Mouse (Mus musculus): ENCODE results near the gene Nfib. TPM values are rescaled to one million over a fixed set of nuclear protein-coding genes. Genes with fewer than 3 reads are reported as not detected.

Gene Nfib
- polyA plus RNA-seq, 1 experiment from 2014 or later: 58.8 TPM

DNA sequence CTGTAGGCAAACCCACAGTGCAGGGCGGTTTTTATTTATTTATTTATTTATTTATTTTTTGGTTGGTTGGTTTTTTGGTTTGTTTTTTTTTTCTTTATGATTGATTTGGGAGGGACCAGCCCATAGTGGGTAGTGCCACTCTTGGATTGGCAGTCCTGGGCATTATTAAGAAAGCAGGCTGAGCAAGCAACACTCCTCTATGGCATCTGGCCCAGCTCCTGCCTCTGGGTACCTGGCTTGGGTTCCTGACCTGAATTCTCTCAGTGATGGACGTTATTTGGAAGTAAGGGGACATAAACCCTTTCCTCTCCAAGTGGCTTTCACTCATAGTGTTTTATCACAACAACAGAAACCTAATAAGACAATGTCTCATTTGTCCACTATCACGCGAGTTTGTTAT, 309.5 kb downstream of the Nfib start:
- no peak overlapping the region for H3K4me2 ChIP-seq
- no peak overlapping the region for H3K9ac ChIP-seq (replicated peaks)
- no peaks in the 10 kb centered on the region for H3K36me3 ChIP-seq
- 82% methylated on average over 4 of the region's 4 CpGs for WGBS
- peaks cover 48% of the 10 kb centered on the region for H3K4me1 ChIP-seq (replicated peaks)
- no peak for ATAC-seq (ENCODE audit: insufficient number of reproducible peaks, insufficient read depth, low FRiP score, low TSS enrichment, low read depth)
- no peaks in the 10 kb centered on the region for H3K27me3 ChIP-seq
- no peak overlapping the region for H3K4me3 ChIP-seq (replicated peaks)
- no peak overlapping the region for H3K27ac ChIP-seq
- no peaks in the 10 kb centered on the region for H3K9me3 ChIP-seq

DNA sequence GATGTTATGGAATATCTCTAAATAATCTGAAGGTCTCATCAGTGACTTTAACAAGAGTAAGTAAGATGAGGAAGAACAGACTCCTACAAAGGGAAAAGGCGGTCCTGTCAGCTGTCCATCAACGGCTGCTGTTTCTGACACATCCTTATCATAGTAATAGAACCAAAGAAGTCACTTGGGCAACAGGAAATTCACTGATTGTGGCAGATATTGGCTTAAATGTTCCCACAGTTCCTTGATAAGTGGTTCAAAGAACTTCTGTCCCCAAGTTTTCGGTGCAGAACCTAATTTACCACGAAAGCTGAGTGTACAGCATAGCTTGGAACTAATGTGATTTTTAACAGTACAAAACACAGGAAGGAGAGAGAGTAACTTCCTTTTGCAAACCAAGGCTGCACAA, 311.2 kb downstream of the Nfib start:
- Histone ChIP-seq H3K4me1 (replicated peaks) (peaks cover 38% of the 10 kb centered on the region), H3K27ac (no peak overlapping the region), H3K36me3 (peaks cover 7% of the 10 kb centered on the region; the same call in 1 of the 2 replicates), H3K9ac (replicated peaks) (no peak overlapping the region), H3K4me2 (no peak overlapping the region), H3K9me3 (no peaks in the 10 kb centered on the region), H3K4me3 (replicated peaks) (no peak overlapping the region), H3K27me3 (no peaks in the 10 kb centered on the region)
- no peak for ATAC-seq (ENCODE audit: insufficient number of reproducible peaks, insufficient read depth, low FRiP score, low TSS enrichment, low read depth)
- WGBS: 81% methylated on average over 4 of the region's 4 CpGs

GRCm38 (mm10) chr4:82393021-82393420, 312.5 kb downstream of the Nfib start:
- H3K4me2 ChIP-seq: no peak overlapping the region
- no peaks in the 10 kb centered on the region for H3K9me3 ChIP-seq
- no peak overlapping the region for H3K27ac ChIP-seq

GRCm38 (mm10) chr4:82392496-82392895, 313.1 kb downstream of the Nfib start:
- Histone ChIP-seq H3K27ac (no peak overlapping the region; the same call in 1 of the 2 replicates), H3K36me3 (peaks cover 9% of the 10 kb centered on the region; the same call in 1 of the 2 replicates)

More at GRCm38 (mm10) chr4:82393021-82393420, 312.5 kb downstream of the Nfib start:
- Histone ChIP-seq H3K27me3 (no peaks in the 10 kb centered on the region), H3K9ac (replicated peaks) (no peak overlapping the region), H3K36me3 (peaks cover 9% of the 10 kb centered on the region; the same call in 1 of the 2 replicates), H3K4me1 (replicated peaks) (peaks cover 29% of the 10 kb centered on the region), H3K4me3 (replicated peaks) (no peak overlapping the region)
- 64% methylated on average over 4 of the region's 4 CpGs for WGBS
- no peak for ATAC-seq (ENCODE audit: insufficient number of reproducible peaks, insufficient read depth, low FRiP score, low TSS enrichment, low read depth)

GRCm38 (mm10) chr4:82391726-82392472, 313.7 kb downstream of the Nfib start:
- peaks cover 31% of the 10 kb centered on the region for H3K4me1 ChIP-seq (replicated peaks)
- H3K36me3 ChIP-seq: peaks cover 9% of the 10 kb centered on the region; the same call in 1 of the 2 replicates
- no peak for ATAC-seq (ENCODE audit: insufficient number of reproducible peaks, insufficient read depth, low FRiP score, low TSS enrichment, low read depth)
- H3K4me2 ChIP-seq: no peak overlapping the region
- H3K4me3 ChIP-seq (replicated peaks): no peak overlapping the region
- H3K27ac ChIP-seq: no peak overlapping the region
- no peaks in the 10 kb centered on the region for H3K9me3 ChIP-seq
- H3K9ac ChIP-seq (replicated peaks): no peak overlapping the region
- WGBS: 49% methylated on average over 6 of the region's 6 CpGs
- H3K27me3 ChIP-seq: no peaks in the 10 kb centered on the region

More at GRCm38 (mm10) chr4:82392496-82392895, 313.1 kb downstream of the Nfib start:
- Histone ChIP-seq H3K9ac (replicated peaks) (no peak overlapping the region), H3K4me1 (replicated peaks) (peaks cover 29% of the 10 kb centered on the region), H3K9me3 (no peaks in the 10 kb centered on the region), H3K4me3 (replicated peaks) (no peak overlapping the region), H3K4me2 (no peak overlapping the region), H3K27me3 (no peaks in the 10 kb centered on the region)
- ATAC-seq (ENCODE audit: insufficient number of reproducible peaks, insufficient read depth, low FRiP score, low TSS enrichment, low read depth): no peak
- WGBS: 66% methylated on average over 9 of the region's 9 CpGs

GRCm38 (mm10) chr4:82390545-82390944, 315.0 kb downstream of the Nfib start:
- H3K4me1 ChIP-seq (replicated peaks): peaks cover 44% of the 10 kb centered on the region

GRCm38 (mm10) chr4:82389876-82390275, 315.7 kb downstream of the Nfib start:
- Histone ChIP-seq H3K4me2 (no peak overlapping the region), H3K36me3 (peaks cover 9% of the 10 kb centered on the region; the same call in 1 of the 2 replicates), H3K9ac (replicated peaks) (no peak overlapping the region), H3K27ac (no peak overlapping the region), H3K27me3 (no peaks in the 10 kb centered on the region), H3K9me3 (no peaks in the 10 kb centered on the region), H3K4me1 (replicated peaks) (peaks cover 48% of the 10 kb centered on the region), H3K4me3 (replicated peaks) (no peak overlapping the region)
- WGBS: 88% methylated on average over 1 of the region's 1 CpGs
- no peak for ATAC-seq (ENCODE audit: insufficient number of reproducible peaks, insufficient read depth, low FRiP score, low TSS enrichment, low read depth)

More at GRCm38 (mm10) chr4:82390545-82390944, 315.0 kb downstream of the Nfib start:
- no peak overlapping the region for H3K4me2 ChIP-seq
- no peaks in the 10 kb centered on the region for H3K9me3 ChIP-seq
- no peaks in the 10 kb centered on the region for H3K27me3 ChIP-seq
- no peak overlapping the region for H3K4me3 ChIP-seq (replicated peaks)
- ATAC-seq (ENCODE audit: insufficient number of reproducible peaks, insufficient read depth, low FRiP score, low TSS enrichment, low read depth): no peak
- H3K9ac ChIP-seq (replicated peaks): no peak overlapping the region
- H3K27ac ChIP-seq: no peak overlapping the region
- 58% methylated on average over 2 of the region's 2 CpGs for WGBS
- peaks cover 9% of the 10 kb centered on the region; the same call in 1 of the 2 replicates for H3K36me3 ChIP-seq

GRCm38 (mm10) chr4:82387620-82388019, 317.9 kb downstream of the Nfib start:
- Histone ChIP-seq H3K36me3 (peaks cover 9% of the 10 kb centered on the region; the same call in 1 of the 2 replicates), H3K4me1 (replicated peaks) (peaks cover 51% of the 10 kb centered on the region), H3K9ac (replicated peaks) (no peak overlapping the region), H3K4me3 (replicated peaks) (no peak overlapping the region), H3K27ac (no peak overlapping the region), H3K4me2 (no peak overlapping the region), H3K27me3 (no peaks in the 10 kb centered on the region), H3K9me3 (no peaks in the 10 kb centered on the region)
- WGBS: 74% methylated on average over 4 of the region's 4 CpGs
- no peak for ATAC-seq (ENCODE audit: insufficient number of reproducible peaks, insufficient read depth, low FRiP score, low TSS enrichment, low read depth)

GRCm38 (mm10) chr4:82386222-82386993, 319.1 kb downstream of the Nfib start:
- H3K36me3 ChIP-seq: peaks cover 9% of the 10 kb centered on the region; the same call in 1 of the 2 replicates
- H3K27me3 ChIP-seq: no peaks in the 10 kb centered on the region
- H3K4me2 ChIP-seq: no peak overlapping the region
- no peaks in the 10 kb centered on the region for H3K9me3 ChIP-seq
- no peak overlapping the region for H3K9ac ChIP-seq (replicated peaks)
- H3K4me3 ChIP-seq (replicated peaks): no peak overlapping the region
- H3K4me1 ChIP-seq (replicated peaks): peaks cover 40% of the 10 kb centered on the region
- peak overlapping the region; percentile 42; the same call in 1 of the 2 replicates for H3K27ac ChIP-seq
- no peak for ATAC-seq (ENCODE audit: insufficient number of reproducible peaks, insufficient read depth, low FRiP score, low TSS enrichment, low read depth)
- 52% methylated on average over 4 of the region's 4 CpGs for WGBS

GRCm38 (mm10) chr4:82385638-82386037, 319.9 kb downstream of the Nfib start:
- H3K27me3 ChIP-seq: no peaks in the 10 kb centered on the region
- H3K4me3 ChIP-seq (replicated peaks): no peak overlapping the region
- no peak overlapping the region for H3K27ac ChIP-seq
- H3K4me1 ChIP-seq (replicated peaks): peaks cover 33% of the 10 kb centered on the region
- no peak overlapping the region for H3K9ac ChIP-seq (replicated peaks)
- no peaks in the 10 kb centered on the region for H3K9me3 ChIP-seq
- peaks cover 14% of the 10 kb centered on the region for H3K36me3 ChIP-seq
- ATAC-seq (ENCODE audit: insufficient number of reproducible peaks, insufficient read depth, low FRiP score, low TSS enrichment, low read depth): no peak
- WGBS: 71% methylated on average over 4 of the region's 4 CpGs
- no peak overlapping the region for H3K4me2 ChIP-seq
